Mouse (Mus musculus) embryo, embryonic 11.5 days (tissue): ENCODE measurements around the gene Pde4d.

Experiments used
- DNase-seq: peaks from one replicate; pipeline ENCODE4 v3.0.0-alpha.2; 2012; ENCODE audit warnings: low read depth, low spot score

Gene Pde4d

GRCm38 (mm10) chr13:109914846-109915245 lies 1465.1 kb downstream of the Pde4d start:
- DNase-seq: no peak

DNA sequence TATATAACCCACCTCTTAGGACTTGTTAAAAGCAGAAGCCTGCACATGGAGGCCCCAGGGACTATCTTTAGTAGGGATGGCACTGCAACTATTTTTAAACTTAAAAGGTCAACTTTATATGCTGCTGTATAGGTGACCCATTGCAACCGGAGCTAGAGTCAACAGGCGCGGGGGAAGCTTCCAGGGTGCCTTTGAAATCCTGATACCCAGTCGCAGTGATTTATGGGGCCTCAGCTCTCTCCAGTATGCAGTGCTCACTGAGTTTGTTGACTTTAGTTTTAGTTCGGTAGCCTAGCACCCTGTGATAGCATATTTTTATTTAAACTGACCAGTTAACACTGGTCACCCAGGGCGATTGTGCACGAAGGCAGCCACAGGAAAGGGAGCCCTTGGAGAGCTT lies 1465.8 kb downstream of the Pde4d start:
- DNase-seq: no peak

- no peak for DNase-seq
Observed at GRCm38 (mm10) chr13:109915964-109916363, 1466.2 kb downstream of the Pde4d start.

DNA sequence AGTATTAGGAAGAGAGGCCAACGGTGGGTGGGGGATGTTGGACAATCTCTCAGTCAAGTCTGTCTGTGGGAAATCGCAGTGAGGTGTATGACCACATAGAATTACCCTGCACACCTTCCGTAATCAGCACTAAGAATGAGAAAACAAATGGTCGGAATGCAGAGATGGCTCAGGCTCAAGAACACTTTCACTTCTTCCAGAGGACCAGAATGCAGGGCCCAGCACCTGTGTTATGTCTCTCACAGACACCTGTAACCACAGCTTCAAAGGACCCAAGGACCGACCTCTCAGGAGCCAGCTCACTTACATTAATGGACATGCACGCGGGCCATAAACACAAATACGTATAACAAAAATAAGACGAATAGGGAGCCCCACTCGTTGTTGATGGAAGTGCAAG lies 1467.8 kb downstream of the Pde4d start:
- DNase-seq: no peak

GRCm38 (mm10) chr13:109918631-109919030 lies 1468.9 kb downstream of the Pde4d start:
- no peak for DNase-seq

- DNase-seq: no peak
Observed at GRCm38 (mm10) chr13:109920256-109920655, 1470.5 kb downstream of the Pde4d start.

- no peak for DNase-seq
Observed at GRCm38 (mm10) chr13:109921336-109922038, 1471.7 kb downstream of the Pde4d start.

DNA sequence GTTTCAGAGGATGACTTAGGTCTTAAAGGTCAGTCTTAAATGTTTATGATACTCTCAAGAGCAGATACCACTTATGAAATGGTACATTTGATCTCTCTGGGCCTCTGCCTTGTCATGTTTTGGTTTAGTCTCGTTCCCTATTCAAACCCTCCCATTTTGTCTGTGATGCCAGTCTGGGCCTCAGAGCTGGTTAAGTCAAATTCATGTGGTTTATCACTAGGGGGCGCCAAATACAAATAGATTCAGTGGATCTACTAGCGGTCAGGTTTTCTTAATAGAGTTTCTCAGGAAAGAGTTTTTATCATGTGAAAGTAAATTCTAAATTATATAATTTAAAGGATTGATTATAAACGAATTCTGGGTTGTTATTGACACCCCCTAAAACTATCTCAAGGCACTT lies 1472.5 kb downstream of the Pde4d start:
- no peak for DNase-seq

DNA sequence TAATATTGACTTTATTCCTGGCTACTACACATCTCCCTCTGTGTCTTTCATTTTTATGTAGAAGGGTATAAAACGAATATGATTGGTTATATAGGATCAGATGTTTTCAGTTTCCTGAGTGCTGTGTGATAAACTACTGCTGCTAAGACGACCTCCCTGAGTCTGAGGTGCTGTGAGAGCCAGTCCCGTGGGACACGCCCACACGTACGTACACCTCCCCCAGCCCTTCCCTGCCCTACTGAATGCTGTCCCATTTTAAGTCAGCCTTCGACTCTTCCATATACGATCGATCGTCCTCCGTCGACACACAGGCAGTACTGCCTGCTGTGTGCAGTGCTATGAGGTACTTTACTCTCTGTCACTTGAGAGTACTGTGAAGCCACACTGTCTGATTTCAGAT lies 1473.0 kb downstream of the Pde4d start:
- DNase-seq: no peak

GRCm38 (mm10) chr13:109924771-109925170 lies 1475.0 kb downstream of the Pde4d start:
- DNase-seq: no peak

DNA sequence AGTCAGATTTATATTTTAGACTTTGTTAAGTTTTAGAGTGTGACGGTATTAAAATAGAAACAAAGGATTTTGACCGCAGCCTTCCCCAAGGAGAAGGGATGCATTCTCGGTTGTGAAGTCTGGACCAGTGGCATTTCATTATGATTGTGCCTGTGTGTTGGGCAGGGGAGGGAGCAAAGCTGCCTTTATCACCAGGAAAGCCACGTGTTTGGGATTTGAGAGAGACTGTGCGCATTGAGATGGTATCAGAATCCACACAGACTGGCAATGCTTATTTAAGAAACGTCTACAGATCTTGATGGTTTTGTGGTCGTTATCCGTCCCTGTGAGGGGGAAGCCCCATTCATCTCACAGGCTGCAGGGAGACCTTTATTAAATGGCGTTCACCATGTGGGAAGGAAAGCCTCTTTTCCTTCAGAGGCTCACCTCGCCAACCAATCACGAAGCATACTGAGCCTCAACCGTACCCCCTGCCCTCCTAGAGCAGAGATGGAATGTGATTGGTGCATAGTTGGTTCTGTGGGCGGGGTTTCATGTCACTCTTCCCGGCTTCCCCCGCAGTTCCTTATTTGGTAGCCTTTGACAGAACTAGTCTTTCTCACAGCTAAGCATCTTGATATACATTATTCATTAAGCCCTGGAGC lies 1476.7 kb downstream of the Pde4d start:
- DNase-seq: no peak

DNA sequence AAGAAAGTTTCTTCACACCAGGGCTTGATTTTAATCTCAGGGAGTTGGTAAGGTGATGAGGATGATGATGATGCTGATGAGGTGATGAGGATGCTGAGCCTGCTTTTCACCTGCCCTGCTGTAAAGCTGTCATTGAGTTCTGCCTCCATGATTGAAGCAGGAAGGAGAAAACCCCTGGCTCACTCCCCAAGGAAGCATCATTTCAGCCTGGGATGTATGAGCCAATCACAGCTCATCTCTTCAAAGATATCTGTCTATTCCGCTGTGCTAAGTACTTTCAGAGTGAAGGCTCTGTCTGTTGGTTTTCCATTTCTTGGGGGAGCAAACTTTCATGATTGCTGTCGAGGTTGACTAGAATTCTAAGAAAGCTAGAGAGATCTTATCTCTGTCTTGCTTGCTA lies 1478.0 kb downstream of the Pde4d start:
- DNase-seq: no peak

GRCm38 (mm10) chr13:109932688-109933087 lies 1482.9 kb downstream of the Pde4d start:
- DNase-seq: no peak

- DNase-seq: no peak
Observed at GRCm38 (mm10) chr13:109933554-109933953, 1483.8 kb downstream of the Pde4d start.

- no peak for DNase-seq
Observed at GRCm38 (mm10) chr13:109936866-109937265, 1487.1 kb downstream of the Pde4d start.

- no peak for DNase-seq
Observed at GRCm38 (mm10) chr13:109944822-109945551, 1495.2 kb downstream of the Pde4d start.

DNA sequence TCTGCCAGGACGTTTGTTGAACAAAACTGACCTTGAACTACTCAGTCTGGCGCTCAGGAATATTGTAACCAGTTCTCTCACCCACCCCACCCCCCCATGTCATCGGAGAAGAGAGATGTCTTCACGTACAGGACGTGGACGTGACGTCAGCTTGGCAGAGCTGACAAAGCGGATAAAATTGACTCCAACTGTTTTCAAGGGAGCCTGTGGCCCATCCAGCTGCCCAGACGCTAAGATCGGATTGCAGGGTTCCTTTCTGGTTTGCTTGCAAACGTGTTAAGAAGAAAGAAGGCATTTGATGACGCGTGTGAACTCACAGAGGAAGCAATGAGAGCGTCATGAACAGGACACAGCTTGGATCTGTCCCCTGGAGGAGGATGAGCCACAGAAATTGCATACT lies 1501.7 kb downstream of the Pde4d start:
- DNase-seq: no peak

DNA sequence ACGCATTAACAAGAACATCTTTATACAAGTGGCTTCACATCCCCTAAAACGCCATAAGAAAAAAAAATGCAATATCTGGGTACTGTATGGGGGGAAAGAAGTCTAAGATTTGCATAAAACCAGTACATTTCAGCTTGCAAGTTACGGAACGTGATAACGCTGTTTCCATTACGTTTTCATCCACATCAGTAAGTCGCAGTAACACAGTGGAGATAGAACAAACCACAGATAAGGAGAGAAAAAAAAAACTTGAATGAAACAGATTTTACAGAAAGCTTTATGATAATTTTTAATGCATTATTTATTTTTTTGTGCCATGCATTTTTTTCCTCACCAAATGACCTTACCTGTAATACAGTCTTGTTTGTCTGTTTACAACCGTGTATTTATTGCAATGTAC lies 1504.4 kb downstream of the Pde4d start:
- DNase-seq: no peak

GRCm38 (mm10) chr13:109957953-109958352 lies 1508.2 kb downstream of the Pde4d start:
- no peak for DNase-seq

- no peak for DNase-seq
Observed at GRCm38 (mm10) chr13:109982821-109983443, 1533.2 kb downstream of the Pde4d start.

GRCm38 (mm10) chr13:109985411-109985810 lies 1535.7 kb downstream of the Pde4d start:
- no peak for DNase-seq

DNA sequence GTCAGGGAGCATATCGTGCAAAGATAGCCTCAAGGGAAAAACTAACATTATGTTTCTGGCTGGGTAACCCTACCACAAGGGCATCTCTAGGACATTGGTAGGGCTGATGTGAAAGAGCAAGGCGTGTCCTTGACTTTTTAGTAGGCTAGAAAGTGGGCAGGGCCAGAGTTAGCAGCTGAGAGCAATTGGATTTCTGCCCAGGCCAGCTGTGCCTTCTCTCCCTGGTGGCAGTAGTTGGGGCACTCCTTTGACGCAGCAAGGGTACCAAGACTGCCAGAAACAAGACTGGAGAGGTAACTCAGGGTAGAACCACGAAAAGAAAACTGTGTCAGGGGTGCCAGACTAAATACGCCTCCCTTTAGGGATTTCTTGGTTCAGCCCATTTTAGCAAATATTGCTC lies 1536.1 kb downstream of the Pde4d start:
- DNase-seq: no peak
